ENCODE assay signal across 29 mouse cellular contexts in genomic region chr12:65058203-65058602, GRCm38 (mm10). TPM values are rescaled to one million over a fixed set of nuclear protein-coding genes. Genes with fewer than 3 reads are reported as not detected.
DNase-seq lines count a peak whose midpoint lies in the region; ATAC-seq and TF ChIP-seq lines count a peak whose summit lies in the region.
"Had no signal": no experiment of that assay in that cellular context is flagged by ENCODE, and none has a peak within 500 bp of the region (broad histone marks: within the 10 kb centered on the region; RNA-seq: fewer than 3 reads in every experiment).

No protein-coding gene starts in this region.

- H3K9ac ChIP-seq in stomach, postnatal 0 days (ENCODE audit: low read length), result no peak overlapping the region
- no peak overlapping the region for H3K9ac ChIP-seq in hindbrain, embryonic 13.5 days
- H3K9ac ChIP-seq: embryonic facial prominence, embryonic 13.5 days; embryonic facial prominence, embryonic 15.5 days; forebrain, embryonic 12.5 days had no signal

- H3K4me2 ChIP-seq in stomach, postnatal 0 days (replicated peaks; ENCODE audit: low read depth), result no peak overlapping the region
- no peak overlapping the region for H3K4me2 ChIP-seq in hindbrain, embryonic 13.5 days
- H3K4me2 ChIP-seq: embryonic facial prominence, embryonic 13.5 days; embryonic facial prominence, embryonic 15.5 days; forebrain, embryonic 12.5 days had no signal

- no peak for TF ChIP-seq CTCF in G1E (IDR thresholded peaks at IDR 0.05; ENCODE audit: low read depth, low read length)
- no peak for TF ChIP-seq CTCF in stomach, postnatal 0 days (IDR thresholded peaks at IDR 0.05; ENCODE audit: low read depth)

- no peak for TF ChIP-seq EP300 in stomach, postnatal 0 days (optimal IDR thresholded peaks at IDR 0.05)

- H3K4me1 ChIP-seq in G1E (ENCODE audit: insufficient read depth, low read depth, low read length), result peaks cover 7% of the 10 kb centered on the region
- no peaks in the 10 kb centered on the region for H3K4me1 ChIP-seq in stomach, postnatal 0 days (replicated peaks; ENCODE audit: control insufficient read depth, insufficient read depth)
- H3K4me1 ChIP-seq in hindbrain, embryonic 13.5 days (replicated peaks), result no peaks in the 10 kb centered on the region
- H3K4me1 ChIP-seq: embryonic facial prominence, embryonic 13.5 days; embryonic facial prominence, embryonic 15.5 days; forebrain, embryonic 10.5 days; forebrain, embryonic 12.5 days had no signal

- no peaks in the 10 kb centered on the region for H3K27me3 ChIP-seq in G1E (ENCODE audit: insufficient read depth, low read length)
- no peaks in the 10 kb centered on the region for H3K27me3 ChIP-seq in stomach, postnatal 0 days (ENCODE audit: control insufficient read depth, insufficient read depth, low read length)
- H3K27me3 ChIP-seq in hindbrain, embryonic 13.5 days, result no peaks in the 10 kb centered on the region
- H3K27me3 ChIP-seq: CH12.LX; embryonic facial prominence, embryonic 13.5 days; embryonic facial prominence, embryonic 15.5 days; forebrain, embryonic 12.5 days; Patski had no signal

- no peaks in the 10 kb centered on the region for H3K9me3 ChIP-seq in G1E (replicated peaks)
- H3K9me3 ChIP-seq in stomach, postnatal 0 days (ENCODE audit: control insufficient read depth, low read length), result no peaks in the 10 kb centered on the region
- no peaks in the 10 kb centered on the region for H3K9me3 ChIP-seq in hindbrain, embryonic 13.5 days
- H3K9me3 ChIP-seq: embryonic facial prominence, embryonic 13.5 days; embryonic facial prominence, embryonic 15.5 days; forebrain, embryonic 10.5 days; forebrain, embryonic 12.5 days had no signal

- no peak overlapping the region for H3K4me3 ChIP-seq in G1E (ENCODE audit: low read depth, low read length)
- no peak overlapping the region for H3K4me3 ChIP-seq in stomach, postnatal 0 days (ENCODE audit: low read depth, low read length)
- no peak overlapping the region for H3K4me3 ChIP-seq in hindbrain, embryonic 13.5 days
- H3K4me3 ChIP-seq: embryonic facial prominence, embryonic 13.5 days; embryonic facial prominence, embryonic 15.5 days; erythroblast, embryonic 14.5 days; forebrain, embryonic 10.5 days; forebrain, embryonic 12.5 days had no signal

- peak; percentile 61 for ATAC-seq in G1E (ENCODE audit: extremely low read depth, insufficient number of reproducible peaks, low FRiP score, poor library complexity, severe bottlenecking)
- ATAC-seq in common myeloid progenitor, adult 5-6 weeks (replicated peaks; ENCODE audit: low read depth, poor library complexity, severe bottlenecking), result peak; percentile 63
- ATAC-seq in hematopoietic stem cell, adult 5-6 weeks (replicated peaks in 1 of 2; ENCODE audit: insufficient read depth in 1 of 2, low FRiP score in 2 of 2, low TSS enrichment in 1 of 2, low read depth in 1 of 2, poor library complexity in 2 of 2, severe bottlenecking in 2 of 2), result peak; percentile 17 to 62; a peak in 3 of 4 replicates
- no peak for ATAC-seq in stomach, postnatal 0 days (ENCODE audit: low FRiP score, low TSS enrichment)
- no peak for ATAC-seq in hindbrain, embryonic 13.5 days (ENCODE audit: low FRiP score)
- ATAC-seq: activated CD4-positive, CD25-positive, alpha-beta regulatory T cell, adult 4 months; CD4-positive, CD25-positive, alpha-beta regulatory T cell, adult 4 months; forebrain, embryonic 14.5 days; forebrain, embryonic 16.5 days; Patski had no signal

- 76% methylated on average over 2 of the region's 2 CpGs for WGBS in stomach, postnatal 0 days
- WGBS in hindbrain, embryonic 13.5 days, result 90% methylated on average over 2 of the region's 2 CpGs

- no peak overlapping the region for H3K27ac ChIP-seq in stomach, postnatal 0 days (replicated peaks)
- no peak overlapping the region for H3K27ac ChIP-seq in hindbrain, embryonic 13.5 days
- H3K27ac ChIP-seq: embryonic facial prominence, embryonic 13.5 days; embryonic facial prominence, embryonic 15.5 days; forebrain, embryonic 10.5 days; forebrain, embryonic 12.5 days had no signal

- DNase-seq in 416B (ENCODE audit: low read depth) (peak; percentile 61), G1E (ENCODE audit: low spot score) (no peak)
- no peak for DNase-seq in kidney, postnatal 14 days
- no peak for DNase-seq in stomach, postnatal 0 days (ENCODE audit: low spot score)
- no peak for DNase-seq in spleen, adult 18-20 months
- DNase-seq: adrenal gland, adult 8-10 months; adrenal gland, postnatal 14 days; adrenal gland, postnatal 36 days; B cell, adult 2 months; cerebellum, adult 11-12 months; cerebellum, adult 2 months; cerebellum, adult 9-10 months; cerebellum, postnatal 10 days; cerebellum, postnatal 25 days; embryo, embryonic 11 days had no signal

- H3K36me3 ChIP-seq in G1E (replicated peaks), result peaks cover 82% of the 10 kb centered on the region
- H3K36me3 ChIP-seq in stomach, postnatal 0 days (ENCODE audit: control insufficient read depth, insufficient read depth, low read length), result 0 out of 2 replicates have a peak, but pooled peaks cover 2% of the 10 kb centered on the region
- peaks cover 58% of the 10 kb centered on the region for H3K36me3 ChIP-seq in hindbrain, embryonic 13.5 days

RNA-seq across cellular contexts. Expression of gene Fkbp3, which starts 15.6 kb away (rescaled TPM):
- 226 and 258 TPM in 2 replicates for total RNA-seq in G1E (2014; fragmentation: Nextera tagmentation)
- 330 and 370 TPM in 2 replicates for total RNA-seq in G1E (2017)
- polyA plus RNA-seq in G1E (2012), result 92.9 and 305 TPM in 2 replicates
- 283 and 288 TPM in 2 replicates for total RNA-seq in common myeloid progenitor, adult 5-6 weeks (2017)
- total RNA-seq in hematopoietic stem cell, adult 5-6 weeks (2017), result 333 and 397 TPM in 2 replicates
- polyA plus RNA-seq in stomach, postnatal 0 days (2015; fragmentation: Nextera tagmentation; extraction: Ambion mirVana), result 184 and 187 TPM in 2 replicates
- 506 and 524 TPM in 2 replicates for polyA plus RNA-seq in hindbrain, embryonic 13.5 days (2015; fragmentation: Nextera tagmentation; extraction: Ambion mirVana)

RNA-seq across cellular contexts. Expression of gene Fancm, which starts 17.2 kb away (rescaled TPM):
- total RNA-seq in G1E (2014; fragmentation: Nextera tagmentation) (80.0 and 84.1 TPM in 2 replicates), G1E (2017) (51.5 and 68.1 TPM in 2 replicates)
- polyA plus RNA-seq in G1E (2012), result 5.0 and 7.7 TPM in 2 replicates
- 37.3 and 81.3 TPM in 2 replicates for total RNA-seq in common myeloid progenitor, adult 5-6 weeks (2017)
- 11.5 and 36.2 TPM in 2 replicates for total RNA-seq in hematopoietic stem cell, adult 5-6 weeks (2017)
- polyA plus RNA-seq in stomach, postnatal 0 days (2015; fragmentation: Nextera tagmentation; extraction: Ambion mirVana), result 2.5 and 3.6 TPM in 2 replicates
- 8.4 and 9.9 TPM in 2 replicates for polyA plus RNA-seq in hindbrain, embryonic 13.5 days (2015; fragmentation: Nextera tagmentation; extraction: Ambion mirVana)

RNA-seq across cellular contexts. Expression of gene Prpf39, which starts 22.1 kb away (rescaled TPM):
- total RNA-seq in G1E (2014; fragmentation: Nextera tagmentation) (169 and 192 TPM in 2 replicates), G1E (2017) (100 and 122 TPM in 2 replicates)
- polyA plus RNA-seq in G1E (2012), result 19.7 and 20.7 TPM in 2 replicates
- 93.6 and 96.9 TPM in 2 replicates for total RNA-seq in common myeloid progenitor, adult 5-6 weeks (2017)
- total RNA-seq in hematopoietic stem cell, adult 5-6 weeks (2017), result 139 and 147 TPM in 2 replicates
- polyA plus RNA-seq in stomach, postnatal 0 days (2015; fragmentation: Nextera tagmentation; extraction: Ambion mirVana), result 17.6 and 18.2 TPM in 2 replicates
- 51.1 and 52.7 TPM in 2 replicates for polyA plus RNA-seq in hindbrain, embryonic 13.5 days (2015; fragmentation: Nextera tagmentation; extraction: Ambion mirVana)

Comparison
In these comparisons a context has a peak if more than half of its experiments do, and no peak if none do; other contexts are left out.
1. ATAC-seq: peak in G1E (single experiment), common myeloid progenitor, adult 5-6 weeks (single experiment) and hematopoietic stem cell, adult 5-6 weeks (2 of 2); none in stomach, postnatal 0 days (single experiment) and hindbrain, embryonic 13.5 days (single experiment).